Mouse (Mus musculus) midbrain, embryonic 16.5 days (tissue): ENCODE measurements around the gene Muc5b. TPM values are rescaled to one million over a fixed set of nuclear protein-coding genes. Genes with fewer than 3 reads are reported as not detected.

ENCODE experiments used
- ATAC-seq: fragments of 200-750 bp; cut with Nextera tagmentation; 2 replicates; pipeline ENCODE4 v1.8.0; 2017; ENCODE audit warnings: moderate TSS enrichment
- H3K27ac ChIP-seq: fragments of 300-500 bp; sonication (generic); 2 replicates; pipeline ENCODE4 v1.5.1; 2014; ENCODE audit warnings: mild to moderate bottlenecking, low read length, mixed read lengths
- H3K27me3 ChIP-seq: fragments of 300-500 bp; sonication (generic); 2 replicates; pipeline ENCODE4 v1.6.1; 2014; ENCODE audit warnings: low read depth, low read length, mixed read lengths; ENCODE audit not compliant: control insufficient read depth, insufficient read depth
- H3K36me3 ChIP-seq: fragments of 300-500 bp; sonication (generic); 2 replicates; pipeline ENCODE4 v1.6.1; 2014; ENCODE audit warnings: mild to moderate bottlenecking, low read length, moderate library complexity, mixed read lengths; ENCODE audit not compliant: control insufficient read depth, insufficient read depth
- H3K4me1 ChIP-seq: fragments of 300-500 bp; sonication (generic); 2 replicates; pipeline ENCODE4 v1.6.1; 2014; ENCODE audit warnings: mild to moderate bottlenecking, low read length, mixed read lengths; ENCODE audit not compliant: control insufficient read depth, insufficient read depth
- H3K4me2 ChIP-seq: fragments of 300-500 bp; sonication (generic); 2 replicates; pipeline ENCODE4 v1.6.1; 2014; ENCODE audit warnings: mild to moderate bottlenecking, low read length, mixed read lengths
- H3K4me3 ChIP-seq: fragments of 300-500 bp; sonication (generic); 2 replicates; pipeline ENCODE4 v1.5.1; 2014; ENCODE audit warnings: low read depth, mild to moderate bottlenecking, low read length, moderate library complexity, mixed read lengths
- H3K9ac ChIP-seq: fragments of 300-500 bp; sonication (generic); 2 replicates; pipeline ENCODE4 v1.6.1; 2014; ENCODE audit warnings: low read depth, low read length, mixed read lengths
- H3K9me3 ChIP-seq: fragments of 300-500 bp; sonication (generic); replicated peaks from 2 replicates; pipeline ENCODE4 v1.6.1; 2014; ENCODE audit warnings: mild to moderate bottlenecking, low read length, mixed read lengths; ENCODE audit not compliant: control insufficient read depth, poor library complexity, severe bottlenecking
- WGBS: fragments of 180-500 bp; shearing (Covaris S2); extraction: QIAGEN DNeasy Blood & Tissue Kit; methylation state at CpG from one replicate; pipeline ENCODE4 v1.1.7; 2014; 5-methylcytosine and 5-hydroxymethylcytosine counted together
- polyA plus RNA-seq: library from polyadenylated mRNA; unstranded; fragments of >200 nt; fragmentation: Nextera tagmentation; extraction: Ambion mirVana; gene quantifications from 2 replicates; pipeline ENCODE4 v1.2.1, GENCODE M21; 2015

Gene Muc5b
- polyA plus RNA-seq, 1 experiment from 2014 or later = 0.03 TPM

- Histone ChIP-seq H3K36me3 (peaks cover 9% of the 10 kb centered on the region; the same call in 1 of the 2 replicates), H3K4me3 (no peak overlapping the region), H3K9me3 (no peaks in the 10 kb centered on the region), H3K4me1 (no peaks in the 10 kb centered on the region), H3K27me3 (no peaks in the 10 kb centered on the region), H3K9ac (no peak overlapping the region), H3K4me2 (no peak overlapping the region), H3K27ac (no peak overlapping the region)
- 85% methylated on average over 5 of the region's 5 CpGs for WGBS
- no peak for ATAC-seq
These were observed 31.7 kb downstream of the Muc5b start for GRCm38 (mm10) chr7:141870553-141870952.

- ATAC-seq = no peak
- Histone ChIP-seq H3K9ac (no peak overlapping the region), H3K9me3 (no peaks in the 10 kb centered on the region), H3K4me1 (no peaks in the 10 kb centered on the region), H3K4me2 (no peak overlapping the region), H3K4me3 (no peak overlapping the region), H3K27me3 (no peaks in the 10 kb centered on the region), H3K36me3 (peaks cover 15% of the 10 kb centered on the region; the same call in 1 of the 2 replicates), H3K27ac (no peak overlapping the region)
- WGBS = 86% methylated on average over 5 of the region's 5 CpGs
These were observed 36.0 kb downstream of the Muc5b start for GRCm38 (mm10) chr7:141874891-141875290.

- H3K27me3 ChIP-seq = no peaks in the 10 kb centered on the region
- ATAC-seq = no peak
- H3K27ac ChIP-seq = no peak overlapping the region
- H3K36me3 ChIP-seq = peaks cover 18% of the 10 kb centered on the region
- H3K4me1 ChIP-seq = no peaks in the 10 kb centered on the region
- no peak overlapping the region for H3K4me3 ChIP-seq
- no peaks in the 10 kb centered on the region for H3K9me3 ChIP-seq
- WGBS = 96% methylated on average over 2 of the region's 2 CpGs
- H3K9ac ChIP-seq = no peak overlapping the region
- no peak overlapping the region for H3K4me2 ChIP-seq
These were observed 39.9 kb downstream of the Muc5b start for GRCm38 (mm10) chr7:141878813-141879212.

- no peak overlapping the region for H3K4me3 ChIP-seq
- no peaks in the 10 kb centered on the region for H3K9me3 ChIP-seq
- H3K9ac ChIP-seq = no peak overlapping the region
- no peak overlapping the region for H3K4me2 ChIP-seq
- H3K4me1 ChIP-seq = no peaks in the 10 kb centered on the region
- WGBS = 97% methylated on average over 7 of the region's 7 CpGs
- peaks cover 47% of the 10 kb centered on the region for H3K36me3 ChIP-seq
- no peak for ATAC-seq
- H3K27me3 ChIP-seq = no peaks in the 10 kb centered on the region
- no peak overlapping the region for H3K27ac ChIP-seq
These were observed 53.3 kb downstream of the Muc5b start for GRCm38 (mm10) chr7:141892151-141892550.

- peak overlapping the region; percentile 77 for H3K27ac ChIP-seq
- peak; percentile 59 for ATAC-seq
- no peaks in the 10 kb centered on the region for H3K9me3 ChIP-seq
- H3K9ac ChIP-seq = peak overlapping the region; percentile 87
- peaks cover 5% of the 10 kb centered on the region; the same call in 1 of the 2 replicates for H3K27me3 ChIP-seq
- H3K36me3 ChIP-seq = no peaks in the 10 kb centered on the region
- 0% methylated on average over 16 of the region's 16 CpGs for WGBS
- H3K4me3 ChIP-seq = peak overlapping the region; percentile 85
- peaks cover 31% of the 10 kb centered on the region for H3K4me1 ChIP-seq
- peak overlapping the region; percentile 94 for H3K4me2 ChIP-seq
These were observed 63.0 kb downstream of the Muc5b start for GRCm38 (mm10) chr7:141901825-141902224.

GRCm38 (mm10) chr7:141902269-141902729 lies 63.4 kb downstream of the Muc5b start:
- under 1% methylated on average over 42 of the region's 44 CpGs for WGBS

GRCm38 (mm10) chr7:141902791-141903190 lies 63.9 kb downstream of the Muc5b start:
- peak overlapping the region; percentile 55 for H3K4me2 ChIP-seq
- H3K27me3 ChIP-seq = peaks cover 5% of the 10 kb centered on the region; the same call in 1 of the 2 replicates
- H3K4me3 ChIP-seq = peak overlapping the region; percentile 85
- no peaks in the 10 kb centered on the region for H3K9me3 ChIP-seq
- no peak for ATAC-seq
- 59% methylated on average over 4 of the region's 4 CpGs for WGBS
- peak overlapping the region; percentile 65 for H3K9ac ChIP-seq
- H3K36me3 ChIP-seq = no peaks in the 10 kb centered on the region
- peaks cover 31% of the 10 kb centered on the region for H3K4me1 ChIP-seq
- H3K27ac ChIP-seq = peak overlapping the region; percentile 76

More at GRCm38 (mm10) chr7:141902269-141902729, 63.4 kb downstream of the Muc5b start:
- Histone ChIP-seq H3K27ac (peak overlapping the region; percentile 77), H3K4me3 (peak overlapping the region; percentile 85), H3K4me2 (peak overlapping the region; percentile 55), H3K27me3 (peaks cover 5% of the 10 kb centered on the region; the same call in 1 of the 2 replicates), H3K9ac (peak overlapping the region; percentile 87), H3K4me1 (peaks cover 31% of the 10 kb centered on the region), H3K9me3 (no peaks in the 10 kb centered on the region), H3K36me3 (no peaks in the 10 kb centered on the region)
- ATAC-seq = peak; percentile 97

GRCm38 (mm10) chr7:141908591-141908990 lies 69.7 kb downstream of the Muc5b start:
- Histone ChIP-seq H3K9ac (no peak overlapping the region), H3K27me3 (peaks cover 5% of the 10 kb centered on the region; the same call in 1 of the 2 replicates), H3K9me3 (no peaks in the 10 kb centered on the region), H3K4me1 (no peaks in the 10 kb centered on the region; the same call in 1 of the 2 replicates), H3K36me3 (no peaks in the 10 kb centered on the region), H3K4me3 (no peak overlapping the region), H3K4me2 (no peak overlapping the region), H3K27ac (no peak overlapping the region)
- WGBS = 71% methylated on average over 6 of the region's 6 CpGs
- ATAC-seq = no peak

GRCm38 (mm10) chr7:141911305-141911704 lies 72.4 kb downstream of the Muc5b start:
- 81% methylated on average over 3 of the region's 3 CpGs for WGBS
- Histone ChIP-seq H3K9me3 (no peaks in the 10 kb centered on the region), H3K27ac (no peak overlapping the region), H3K27me3 (peaks cover 2% of the 10 kb centered on the region; the same call in 1 of the 2 replicates), H3K4me3 (no peak overlapping the region), H3K36me3 (no peaks in the 10 kb centered on the region), H3K4me1 (no peaks in the 10 kb centered on the region; the same call in 1 of the 2 replicates), H3K9ac (no peak overlapping the region), H3K4me2 (no peak overlapping the region)
- no peak for ATAC-seq
